Mouse (Mus musculus): ENCODE measurements around the gene Col4a4.

The Col4a4 gene

DNA sequence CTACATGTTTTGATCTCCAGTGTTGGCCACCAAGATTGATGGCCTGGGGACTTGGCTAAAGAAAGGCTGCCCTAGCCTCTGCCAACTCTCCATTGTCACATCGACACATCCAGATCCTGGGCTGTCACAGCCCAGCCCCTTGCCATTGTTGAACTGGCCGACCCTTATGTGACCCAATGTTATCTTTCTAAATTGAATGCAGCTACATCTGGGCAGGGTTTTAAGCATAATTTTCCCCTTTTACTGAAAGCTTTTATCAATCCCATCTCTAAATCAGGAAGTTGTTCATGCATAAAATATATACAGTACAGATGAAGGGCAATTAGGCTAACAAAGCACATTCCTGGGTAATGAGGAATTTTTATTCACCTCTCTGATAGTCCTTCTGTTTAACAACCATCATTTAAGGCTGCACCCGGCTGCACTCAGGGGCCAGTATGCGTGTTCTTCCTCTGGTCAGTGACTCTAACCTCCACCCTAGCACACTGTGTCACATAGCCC lies 112.1 kb downstream of the Col4a4 start:
- no peak for DNase-seq

DNA sequence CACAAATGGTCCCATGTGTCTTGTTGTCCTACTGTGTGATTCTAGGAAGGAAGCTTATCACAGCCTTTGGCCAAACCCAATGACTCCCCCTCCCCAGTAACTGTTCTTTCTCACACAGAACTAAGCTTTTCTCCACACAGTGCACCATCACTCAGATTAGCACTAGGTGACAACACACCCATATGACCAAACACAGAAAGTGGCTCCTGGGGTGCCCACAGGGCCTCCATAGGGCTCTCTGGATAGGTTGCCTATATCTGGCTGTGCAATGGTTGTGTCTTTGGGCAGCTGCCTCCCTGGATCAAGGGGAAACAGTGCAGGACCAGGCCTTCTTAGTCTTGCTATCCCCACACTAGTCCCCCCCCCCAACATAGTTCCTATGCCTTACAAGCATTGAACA lies 113.2 kb downstream of the Col4a4 start:
- no peak for DNase-seq

DNA sequence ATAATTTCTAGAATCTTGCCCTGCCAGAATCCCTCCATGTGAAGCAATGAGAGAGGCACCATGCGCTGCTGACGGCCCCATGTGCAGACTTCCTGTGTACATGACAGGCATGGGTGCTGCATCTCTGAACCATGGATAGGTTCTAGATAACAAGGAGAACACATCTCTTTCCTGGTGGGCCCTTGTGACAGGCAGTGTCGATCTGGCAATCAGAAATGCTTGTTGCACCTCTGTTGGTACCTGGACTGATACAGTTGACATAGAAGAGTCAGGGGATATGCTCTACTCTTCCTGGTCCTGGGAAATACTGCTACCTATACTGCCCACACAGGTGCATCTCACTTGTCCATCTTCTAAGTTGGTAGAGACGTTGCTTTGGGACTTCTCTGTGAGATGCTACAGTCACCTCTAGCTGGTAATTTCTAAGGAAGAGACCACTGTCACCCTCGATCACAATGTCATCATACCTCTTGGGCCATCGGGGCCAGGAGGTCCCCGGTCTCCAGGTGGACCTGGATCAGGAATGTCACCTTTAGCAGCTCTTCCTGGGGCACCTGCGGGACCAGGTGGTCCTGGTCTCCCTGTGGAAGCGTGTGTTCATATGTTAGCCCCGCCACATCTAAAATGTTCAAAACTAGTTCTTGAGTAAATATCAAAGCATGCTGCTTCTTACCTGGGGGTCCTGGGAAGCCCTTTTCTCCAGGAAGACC lies 116.0 kb downstream of the Col4a4 start:
- no peak for DNase-seq

DNA sequence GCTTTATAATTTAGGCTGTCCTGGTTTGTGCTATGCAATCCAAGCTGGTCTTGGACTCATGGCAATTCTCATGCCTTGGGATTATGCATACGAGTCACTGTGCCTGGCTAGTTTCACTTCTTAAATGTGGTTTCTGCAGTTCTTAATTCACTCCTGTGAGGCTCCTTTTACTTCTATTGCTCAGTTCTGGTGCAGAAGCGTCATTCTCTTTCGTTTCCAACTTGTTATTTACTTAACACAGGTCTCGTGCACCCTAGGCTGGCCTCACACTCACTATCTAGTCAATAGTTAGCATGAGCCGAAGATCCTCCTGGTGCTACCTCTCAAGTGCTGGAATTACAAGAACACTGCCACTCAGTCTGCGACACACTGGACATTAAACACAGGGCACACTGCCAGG lies 117.8 kb downstream of the Col4a4 start:
- no peak for DNase-seq

DNA sequence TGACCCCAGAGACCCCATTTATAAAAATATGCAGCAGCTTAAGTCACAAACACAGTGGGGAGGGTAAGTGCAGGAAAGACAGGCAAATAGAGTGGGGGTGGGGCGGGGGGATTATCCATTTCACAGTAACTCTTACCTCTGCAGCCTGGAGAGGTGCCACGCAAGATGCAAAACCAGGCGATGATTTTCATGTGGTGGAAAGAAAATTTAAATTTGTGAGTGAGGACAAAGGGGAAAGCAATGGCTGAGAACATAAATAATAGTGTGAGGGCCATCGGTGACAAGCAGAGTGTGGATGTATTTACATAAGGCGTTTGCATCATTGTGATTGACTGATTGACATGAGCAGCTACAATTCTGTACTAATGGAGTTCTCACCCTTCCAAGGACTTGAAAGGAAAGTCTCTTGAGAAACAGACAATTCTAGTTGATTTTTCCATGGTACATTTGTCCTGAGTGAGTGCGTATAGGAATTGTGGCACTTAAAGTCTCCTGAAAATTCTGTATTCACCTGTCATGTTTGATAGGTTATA lies 121.3 kb downstream of the Col4a4 start:
- no peak for DNase-seq

DNA sequence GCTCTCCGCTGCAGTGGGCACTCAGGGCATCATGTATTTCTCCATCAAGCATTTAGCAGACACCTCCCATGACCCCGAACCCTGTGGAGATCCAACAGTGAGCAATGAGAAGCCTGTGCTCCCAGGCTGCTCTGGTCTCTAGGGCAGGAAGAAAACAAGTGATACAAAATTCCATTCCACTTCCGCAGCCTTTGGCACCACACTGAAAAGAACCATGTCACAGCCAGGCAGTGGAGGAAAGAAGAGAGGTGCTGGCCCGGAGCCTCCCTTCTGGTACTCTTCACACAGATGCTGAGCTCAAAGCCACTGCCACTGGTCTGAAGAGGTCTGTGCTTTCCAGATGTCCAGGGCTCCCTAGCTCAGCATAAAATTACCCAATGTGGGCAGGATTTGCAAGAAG lies 125.6 kb downstream of the Col4a4 start:
- DNase-seq, result no peak

DNA sequence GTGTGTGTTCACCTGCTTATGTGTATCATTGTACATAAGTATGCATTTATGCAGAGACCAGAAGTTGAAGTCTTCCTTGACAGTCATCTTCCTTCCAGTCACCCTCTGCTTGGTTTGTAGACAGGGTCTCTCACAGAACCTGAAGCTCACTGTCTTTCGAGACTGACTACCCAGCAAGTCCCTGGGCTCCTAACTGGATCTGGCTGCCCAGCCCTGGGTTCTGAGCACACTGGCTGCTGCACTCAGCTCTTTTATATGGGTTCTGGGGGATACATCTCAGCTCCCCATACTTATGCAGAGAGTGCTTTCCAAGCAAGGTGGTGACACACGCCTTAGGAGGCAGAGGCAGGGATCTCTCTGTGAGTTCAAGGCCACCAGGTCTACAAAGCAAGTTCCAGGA lies 126.7 kb downstream of the Col4a4 start:
- DNase-seq, result no peak

DNA sequence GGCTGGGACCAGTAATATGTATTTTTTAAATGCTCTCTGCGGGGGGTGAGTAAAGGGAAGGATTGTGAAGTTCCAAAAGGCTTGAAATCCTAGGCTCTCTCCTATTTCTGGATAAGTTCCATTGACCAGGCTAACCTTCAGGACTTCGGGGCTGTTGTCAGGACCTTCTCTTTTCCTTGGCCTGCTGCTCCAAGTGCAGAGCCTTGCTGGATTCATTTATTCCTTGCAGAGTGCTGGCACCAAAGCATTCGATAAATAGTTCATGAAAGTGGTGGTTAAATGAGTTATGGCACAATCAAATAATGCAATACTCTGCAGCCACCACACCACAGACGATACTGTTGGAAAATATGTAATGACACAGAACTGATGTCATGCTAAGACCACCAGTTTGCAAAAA lies 127.3 kb downstream of the Col4a4 start:
- no peak for DNase-seq

DNA sequence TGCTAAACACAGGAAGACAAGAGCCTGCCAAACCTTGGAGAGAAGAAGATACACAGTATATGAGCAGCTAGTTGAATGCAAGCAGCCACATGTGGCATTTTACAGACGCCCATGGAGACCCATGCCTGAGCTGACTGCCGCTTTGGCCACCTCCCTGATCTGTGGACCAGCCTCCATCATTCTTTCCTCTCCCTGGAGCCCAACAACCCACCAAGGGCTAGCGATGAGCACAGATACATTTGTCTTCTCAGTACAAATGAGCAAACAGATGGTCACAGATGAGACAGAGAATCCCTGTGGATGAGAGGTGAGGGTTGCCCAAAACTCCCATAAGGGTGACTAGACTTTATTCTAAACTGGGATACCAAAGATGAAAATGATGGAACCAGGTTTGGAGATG lies 132.6 kb downstream of the Col4a4 start:
- DNase-seq, result no peak

DNA sequence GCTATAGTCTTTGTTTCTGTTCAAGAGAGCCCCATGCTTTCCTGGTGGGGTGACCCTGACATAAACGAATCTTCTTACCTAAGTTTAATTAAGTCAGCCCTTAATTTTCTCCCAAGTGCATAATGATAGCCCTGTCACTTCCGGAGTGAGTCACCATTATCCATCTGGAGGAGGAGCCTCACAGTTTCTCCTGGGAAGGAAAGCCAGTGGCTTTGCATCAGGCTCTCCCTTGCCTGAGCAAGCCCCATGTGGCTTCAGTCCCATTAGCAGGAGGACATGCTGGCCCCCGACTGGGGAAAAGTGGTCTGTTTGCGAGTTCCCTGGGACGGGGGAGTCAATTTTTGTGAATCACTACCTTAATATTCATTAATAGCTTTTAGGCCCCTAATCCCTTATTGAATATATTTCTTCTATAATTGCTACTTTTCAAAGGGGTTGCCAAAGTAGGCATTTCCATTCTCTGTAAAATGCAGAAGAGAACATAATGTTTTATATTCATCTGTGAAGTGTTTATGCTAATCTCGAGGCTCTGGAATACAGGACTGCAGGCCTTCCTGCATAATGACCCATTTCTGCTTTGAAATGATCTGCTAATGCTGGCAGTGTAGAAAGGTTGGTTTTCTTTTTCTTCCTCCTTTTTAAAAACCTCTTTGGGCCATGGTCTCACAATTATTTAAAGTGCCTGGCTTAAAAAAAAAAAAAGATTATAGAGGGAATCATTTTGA lies 134.6 kb downstream of the Col4a4 start:
- DNase-seq, result no peak

DNA sequence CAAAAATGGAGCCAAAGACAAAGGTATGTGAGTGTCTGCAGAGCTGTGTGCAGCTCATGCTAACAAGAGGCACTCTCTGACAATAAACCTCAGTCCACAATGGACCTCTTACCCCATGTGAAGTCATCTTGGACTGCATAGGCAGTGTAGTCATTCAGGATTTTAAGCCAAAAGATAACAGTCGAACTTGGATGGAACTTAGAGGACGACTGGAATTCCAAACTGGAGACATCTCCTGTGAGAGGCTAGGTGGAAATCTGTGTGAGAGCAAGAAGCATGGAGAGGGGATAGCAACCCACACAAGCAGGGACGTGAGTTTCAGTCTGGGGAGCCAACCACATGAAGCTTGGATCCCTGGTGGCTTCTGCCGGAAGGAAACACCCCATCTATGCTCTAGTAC lies 136.8 kb downstream of the Col4a4 start:
- DNase-seq, result no peak

DNA sequence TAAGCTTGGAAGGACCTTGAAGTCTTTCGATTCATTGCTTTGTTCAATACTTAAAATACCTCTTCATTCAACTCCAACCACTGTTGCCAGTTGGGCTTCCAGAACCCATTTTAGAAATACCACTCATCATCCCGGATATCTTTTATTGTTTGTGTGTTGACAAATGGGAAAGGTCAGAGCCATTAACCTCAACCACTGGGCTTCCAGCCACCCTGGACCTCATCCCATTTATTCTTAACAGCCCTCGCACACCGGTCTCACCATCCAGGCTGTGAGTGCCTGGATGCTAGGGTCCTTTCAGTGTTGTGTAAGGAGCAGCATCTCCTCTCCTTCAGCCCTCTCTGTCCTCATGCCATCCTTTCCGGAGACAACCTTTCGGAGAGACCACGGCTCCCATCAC lies 140.6 kb downstream of the Col4a4 start:
- DNase-seq, result no peak

DNA sequence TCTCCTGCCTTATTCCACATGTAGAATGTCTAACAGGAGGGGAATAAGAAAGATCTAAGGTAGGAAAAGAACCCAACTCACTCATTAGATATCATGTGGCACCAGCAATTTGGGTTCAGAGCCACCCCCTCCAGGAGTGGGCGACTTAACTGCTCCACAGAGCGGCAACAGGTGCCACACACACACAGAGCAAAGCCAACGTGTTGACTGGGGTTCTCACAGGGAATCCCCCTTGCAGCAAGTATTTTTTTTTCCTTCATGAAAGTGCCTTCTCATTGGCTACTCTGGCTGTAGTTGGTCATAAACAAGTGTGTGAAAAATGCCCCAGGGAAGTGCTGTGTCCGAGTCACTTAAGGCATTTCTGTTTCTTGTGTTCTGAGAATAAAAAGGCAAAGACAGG lies 143.1 kb downstream of the Col4a4 start:
- DNase-seq, result no peak

DNA sequence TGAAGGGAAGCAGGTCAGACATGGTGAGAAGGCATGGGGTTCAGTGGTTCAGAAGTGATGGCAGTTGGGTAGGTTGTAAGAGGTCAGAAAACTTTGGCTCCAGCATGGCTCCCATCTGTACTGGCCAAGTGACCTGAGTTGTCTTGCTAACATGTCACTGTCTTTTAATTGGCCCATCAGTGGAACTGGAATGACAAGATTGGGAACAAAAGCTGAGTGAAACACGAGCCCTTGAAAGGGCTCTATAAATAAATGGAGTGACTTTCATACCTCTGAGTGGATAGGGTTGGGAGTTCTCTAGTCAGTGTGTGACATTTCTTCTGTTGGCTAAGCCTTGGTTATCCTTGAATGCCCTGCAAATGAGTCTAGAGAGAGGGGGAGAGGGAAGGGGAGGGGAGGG lies 146.5 kb downstream of the Col4a4 start:
- DNase-seq, result no peak

DNA sequence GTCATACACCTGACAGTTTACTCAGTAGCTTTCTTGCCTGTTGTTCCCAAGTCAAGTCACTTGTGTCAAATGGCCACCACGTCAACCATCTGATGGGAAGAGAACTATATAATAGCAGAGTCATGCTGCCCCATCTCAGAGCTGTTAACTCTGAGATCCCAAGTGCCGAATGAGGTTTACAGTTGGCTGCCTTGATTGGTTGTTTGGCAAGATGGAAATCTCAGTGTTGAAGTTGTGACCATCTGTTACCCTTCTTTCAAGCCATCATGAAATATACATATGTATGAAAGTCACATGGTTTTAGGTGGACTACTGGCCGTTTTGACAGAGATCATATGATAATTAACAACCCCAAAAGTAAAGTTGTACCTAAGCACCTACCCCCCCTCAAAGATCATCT lies 149.4 kb downstream of the Col4a4 start:
- DNase-seq, result no peak

DNA sequence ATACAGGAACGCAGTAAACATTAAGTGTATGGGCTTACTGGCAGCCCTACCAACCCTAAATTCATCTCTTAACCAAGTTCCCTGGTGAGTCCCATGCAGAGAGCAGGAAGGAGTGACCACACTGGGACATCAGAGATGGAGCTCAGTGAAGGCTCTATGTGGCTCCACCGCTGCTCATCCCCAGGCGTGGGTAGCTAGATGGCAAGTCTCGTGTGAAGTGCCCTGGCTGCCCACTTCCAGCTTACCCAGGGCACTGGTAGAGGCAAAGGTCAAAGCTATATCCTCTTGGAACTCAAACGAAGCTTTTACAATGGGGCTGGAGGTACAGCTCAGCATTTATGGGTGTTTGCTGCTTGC lies 153.0 kb downstream of the Col4a4 start:
- DNase-seq, result no peak

DNA sequence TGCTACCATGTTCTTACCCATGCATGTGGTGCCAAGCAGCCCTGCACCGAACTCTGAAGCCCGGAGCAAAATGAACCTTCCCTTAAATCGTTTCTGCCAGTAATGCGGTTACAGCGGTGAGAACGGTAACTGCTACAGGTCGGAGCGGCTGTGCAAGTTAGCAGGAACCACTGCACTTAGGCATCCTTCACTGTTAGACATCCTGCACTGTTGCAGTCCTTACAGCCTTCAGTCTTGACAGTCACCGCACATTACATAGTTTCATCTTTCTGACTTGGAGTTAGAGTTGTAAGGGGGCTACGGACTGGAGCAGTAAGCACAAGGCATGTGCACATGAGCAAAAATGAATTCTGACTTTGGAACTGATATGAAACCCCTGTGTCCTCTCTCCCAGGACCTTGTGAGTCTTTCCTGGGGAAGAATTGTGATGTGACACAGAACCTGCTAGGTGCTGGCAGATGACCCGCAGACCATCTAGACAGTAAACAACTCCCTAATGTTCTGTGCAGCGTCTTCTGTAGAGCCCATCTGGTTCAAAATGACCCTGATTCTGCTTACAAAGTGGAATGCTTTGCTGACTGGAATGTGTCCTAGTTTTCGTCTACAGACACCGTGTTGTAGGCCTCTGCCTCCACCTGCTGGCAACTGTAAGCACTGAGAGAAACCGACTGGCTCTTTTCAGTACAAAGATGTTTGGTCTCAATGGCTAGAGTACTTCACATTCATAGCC lies 153.6 kb downstream of the Col4a4 start:
- DNase-seq, result peak; percentile 11

DNA sequence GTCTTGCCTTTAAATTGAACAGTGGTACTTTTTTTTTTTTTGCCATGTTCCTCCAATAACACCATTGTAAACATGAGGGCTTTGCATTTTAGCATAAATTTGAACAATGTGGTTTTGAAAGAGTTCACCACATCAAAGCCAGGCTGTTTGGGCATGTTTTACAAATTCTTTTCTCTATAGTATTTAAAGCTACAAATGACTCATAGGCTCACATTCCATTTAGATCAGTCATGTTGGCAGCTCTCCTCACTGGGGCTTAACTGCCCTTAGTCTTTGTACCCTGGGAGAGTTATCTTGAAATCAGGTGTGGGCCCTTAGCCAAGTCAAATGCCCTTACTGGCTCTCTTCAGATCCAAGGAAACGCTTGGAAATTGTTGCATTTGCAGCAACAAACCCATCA lies 157.6 kb downstream of the Col4a4 start:
- DNase-seq, result no peak

DNA sequence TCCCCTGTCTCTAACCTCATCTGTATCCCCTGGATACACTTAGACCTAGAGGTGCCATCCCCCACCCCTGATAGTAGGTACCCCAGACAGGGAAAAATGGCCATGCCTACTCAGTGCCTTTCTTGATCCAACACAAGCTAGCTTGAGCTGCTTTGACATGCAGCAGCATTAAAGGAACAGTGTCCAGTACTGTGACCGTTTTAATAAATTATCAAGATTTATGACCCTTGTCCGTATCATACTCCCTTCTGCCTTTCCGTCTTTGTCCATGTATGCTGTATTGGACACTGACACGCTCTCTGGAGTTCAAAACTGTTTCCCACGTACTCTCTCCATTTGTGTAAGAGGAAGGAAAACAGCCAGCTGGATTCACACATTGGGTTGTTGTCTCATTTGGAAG lies 158.9 kb downstream of the Col4a4 start:
- no peak for DNase-seq

DNA sequence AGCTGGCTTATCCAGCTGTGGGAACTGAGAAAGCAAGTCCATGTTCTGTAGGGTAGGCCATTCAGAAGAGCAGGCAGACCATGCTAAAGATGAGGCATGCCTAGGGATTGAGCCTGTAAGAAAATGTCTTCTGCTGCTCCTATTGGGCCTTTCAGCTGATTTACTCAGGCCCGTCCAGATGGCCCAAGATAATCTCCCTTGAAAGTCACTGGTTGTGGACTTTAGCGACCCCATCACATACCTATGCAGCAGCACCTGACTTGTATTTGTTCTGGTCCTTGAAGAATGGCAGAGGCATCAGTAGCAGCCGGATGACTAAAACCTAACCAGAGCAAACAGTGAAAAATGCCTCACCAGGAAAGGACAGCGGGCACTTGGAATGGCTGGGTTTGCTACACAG lies 171.0 kb downstream of the Col4a4 start:
- no peak for DNase-seq

DNA sequence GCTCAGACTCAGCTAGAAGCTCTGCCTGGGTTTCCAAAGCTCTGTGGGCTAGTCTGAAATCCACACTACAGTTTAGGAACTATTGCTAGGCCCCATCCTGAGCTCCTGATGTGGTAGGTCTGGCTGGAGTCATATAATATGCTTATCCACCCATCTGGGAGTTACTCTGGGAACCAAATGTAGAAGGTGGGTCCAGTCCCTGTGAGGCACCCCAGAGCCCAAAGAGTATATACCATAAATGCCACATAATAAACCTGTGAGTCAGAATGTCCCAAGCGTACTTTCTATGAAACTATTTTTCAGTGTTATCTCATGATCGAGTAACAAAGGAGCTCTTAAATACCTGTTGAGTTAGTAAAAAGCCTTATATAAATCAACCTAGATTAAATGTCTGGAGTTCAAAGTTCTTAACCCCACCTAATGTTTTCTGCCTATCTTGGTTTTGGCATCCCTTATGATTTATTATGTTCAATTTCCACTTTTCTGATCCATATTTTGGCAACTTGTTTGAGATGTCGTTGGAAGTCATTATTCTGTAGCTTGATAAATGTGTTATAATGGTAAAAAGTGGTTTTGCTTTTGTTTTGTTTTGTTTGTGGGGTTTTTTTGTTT lies 172.1 kb downstream of the Col4a4 start:
- DNase-seq, result no peak

DNA sequence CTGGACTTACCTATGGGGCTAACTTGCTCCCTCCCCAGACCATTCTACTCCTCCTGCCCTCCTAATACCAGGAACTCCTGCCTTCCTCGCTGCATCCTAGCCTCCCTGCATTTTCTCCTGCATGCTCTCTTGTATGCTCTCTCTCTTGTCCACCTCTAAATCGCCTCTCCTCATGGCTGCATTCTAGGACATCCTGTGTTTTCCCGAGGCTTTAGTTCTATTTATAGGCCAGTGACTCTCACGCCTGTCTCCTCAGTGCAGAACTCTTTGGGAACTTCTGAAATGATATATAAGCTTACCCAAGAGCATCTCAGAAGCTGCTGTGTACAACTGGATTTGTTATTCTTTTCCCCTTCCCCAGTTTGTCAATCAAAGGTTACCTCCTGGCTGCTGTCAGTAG lies 174.6 kb downstream of the Col4a4 start:
- no peak for DNase-seq

DNA sequence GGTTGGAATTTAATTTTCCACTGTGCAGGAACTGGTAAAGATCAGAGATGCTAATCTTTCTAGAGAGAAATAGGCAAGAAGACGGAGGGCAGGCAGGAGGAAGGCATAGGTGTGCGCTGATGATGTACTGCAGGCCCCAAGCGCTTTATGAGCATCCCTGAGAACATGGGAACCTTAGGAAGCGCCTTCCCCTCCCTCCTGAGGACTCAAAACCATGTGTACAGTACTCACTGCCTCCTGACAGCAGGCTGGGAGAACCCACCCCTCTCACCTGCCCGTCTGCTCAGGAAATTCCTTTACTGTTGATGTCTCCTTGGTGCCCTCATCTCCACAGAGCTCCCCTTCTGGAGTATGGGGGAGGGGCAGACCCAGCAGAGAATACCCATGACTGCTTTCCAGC lies 175.1 kb downstream of the Col4a4 start:
- DNase-seq, result no peak

Measured in thymus, postnatal 25 days (tissue).